Mouse (Mus musculus) thymus, postnatal 25 days (tissue): ENCODE measurements around the gene Gm13769.
"Not testable (repeated sequence)": the region's sequence is repeated elsewhere in the genome, so short reads cannot be mapped to it uniquely, and the experiment has no call there.

Source experiments
- DNase-seq: peaks from one replicate; pipeline ENCODE4 v3.0.0; 2022

Gene Gm13769

GRCm38 (mm10) chr2:90321900-90322299 lies at the start of gene Gm13769:
Gene Gm13769, plus strand, starts transcription at chr2:90322200.
- DNase-seq, result not testable (repeated sequence)

GRCm38 (mm10) chr2:90292741-90293140 lies 29.3 kb upstream of the Gm13769 start, which contains the start of gene Olfr1272:
Gene Olfr1272, minus strand, starts transcription at chr2:90292841.
- DNase-seq, result no peak

- not testable (repeated sequence) for DNase-seq
Observed at GRCm38 (mm10) chr2:90346694-90347093, 24.7 kb downstream of the Gm13769 start.

GRCm38 (mm10) chr2:90351047-90351446 lies 29.0 kb downstream of the Gm13769 start:
- DNase-seq, result not testable (repeated sequence)

- not testable (repeated sequence) for DNase-seq
Observed at GRCm38 (mm10) chr2:90351540-90351939, 29.5 kb downstream of the Gm13769 start.

GRCm38 (mm10) chr2:90359229-90359628 lies 37.2 kb downstream of the Gm13769 start:
- not testable (repeated sequence) for DNase-seq

- not testable (repeated sequence) for DNase-seq
Observed at GRCm38 (mm10) chr2:90360199-90360598, 38.2 kb downstream of the Gm13769 start.
